Mouse (Mus musculus) right cerebral cortex, adult 18-20 months (tissue): Measurements from ENCODE around the gene Ascl2.
A peak's percentile ranks its signal among the peaks of the same experiment; 100 is the strongest.

Source experiments
- DNase-seq: peaks from one replicate; pipeline ENCODE4 v3.0.0; 2022; ENCODE audit warnings: mixed read lengths

Gene Ascl2

GRCm38 (mm10) chr7:142997403-142998150, 28.5 kb upstream of the Ascl2 start:
- DNase-seq, result no peak

- no peak for DNase-seq
Measured at GRCm38 (mm10) chr7:142996998-142997397, 27.9 kb upstream of the Ascl2 start.

GRCm38 (mm10) chr7:142995630-142996338, 26.7 kb upstream of the Ascl2 start:
- DNase-seq, result no peak

DNA sequence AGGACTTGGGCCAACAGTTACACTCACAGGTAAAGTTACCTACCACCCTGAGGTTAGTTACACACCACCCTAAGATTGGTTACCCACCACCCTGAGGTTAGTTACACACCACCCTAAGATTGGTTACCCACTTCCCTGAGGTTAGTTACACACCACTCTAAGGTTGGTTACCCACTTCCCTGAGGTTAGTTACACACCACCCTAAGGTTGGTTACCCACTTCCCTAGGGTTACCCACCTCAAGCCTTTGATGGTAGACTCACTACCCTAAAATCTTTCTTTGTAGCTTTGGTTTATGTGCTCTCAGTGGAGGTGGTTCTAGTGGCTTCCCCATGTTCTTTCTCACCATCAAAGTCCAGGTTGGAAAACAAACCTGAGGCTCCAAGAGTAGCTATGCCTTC, 25.9 kb upstream of the Ascl2 start:
- DNase-seq, result no peak

- DNase-seq, result no peak
Measured at GRCm38 (mm10) chr7:142987718-142988117, 18.7 kb upstream of the Ascl2 start.

GRCm38 (mm10) chr7:142985146-142985545, 16.1 kb upstream of the Ascl2 start:
- DNase-seq, result no peak

DNA sequence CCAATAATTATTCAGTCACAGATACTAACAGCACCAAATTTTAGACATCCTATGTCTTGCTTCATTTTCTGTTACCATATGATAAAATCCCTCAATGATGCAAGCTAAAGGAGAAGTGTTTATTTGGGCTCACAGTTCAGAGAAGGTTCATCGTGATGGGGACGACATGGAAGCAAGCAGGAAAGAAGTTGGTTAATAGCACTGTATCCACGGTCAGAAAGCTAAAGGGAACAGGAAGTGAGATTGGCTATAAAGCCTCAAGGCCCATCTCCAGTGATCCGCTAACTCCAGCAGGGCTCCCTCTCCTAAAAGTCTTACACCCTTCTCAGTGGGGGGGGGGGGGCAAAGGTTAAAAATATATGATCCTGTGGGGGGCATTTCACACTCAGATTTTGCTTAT, 12.8 kb upstream of the Ascl2 start:
- no peak for DNase-seq

DNA sequence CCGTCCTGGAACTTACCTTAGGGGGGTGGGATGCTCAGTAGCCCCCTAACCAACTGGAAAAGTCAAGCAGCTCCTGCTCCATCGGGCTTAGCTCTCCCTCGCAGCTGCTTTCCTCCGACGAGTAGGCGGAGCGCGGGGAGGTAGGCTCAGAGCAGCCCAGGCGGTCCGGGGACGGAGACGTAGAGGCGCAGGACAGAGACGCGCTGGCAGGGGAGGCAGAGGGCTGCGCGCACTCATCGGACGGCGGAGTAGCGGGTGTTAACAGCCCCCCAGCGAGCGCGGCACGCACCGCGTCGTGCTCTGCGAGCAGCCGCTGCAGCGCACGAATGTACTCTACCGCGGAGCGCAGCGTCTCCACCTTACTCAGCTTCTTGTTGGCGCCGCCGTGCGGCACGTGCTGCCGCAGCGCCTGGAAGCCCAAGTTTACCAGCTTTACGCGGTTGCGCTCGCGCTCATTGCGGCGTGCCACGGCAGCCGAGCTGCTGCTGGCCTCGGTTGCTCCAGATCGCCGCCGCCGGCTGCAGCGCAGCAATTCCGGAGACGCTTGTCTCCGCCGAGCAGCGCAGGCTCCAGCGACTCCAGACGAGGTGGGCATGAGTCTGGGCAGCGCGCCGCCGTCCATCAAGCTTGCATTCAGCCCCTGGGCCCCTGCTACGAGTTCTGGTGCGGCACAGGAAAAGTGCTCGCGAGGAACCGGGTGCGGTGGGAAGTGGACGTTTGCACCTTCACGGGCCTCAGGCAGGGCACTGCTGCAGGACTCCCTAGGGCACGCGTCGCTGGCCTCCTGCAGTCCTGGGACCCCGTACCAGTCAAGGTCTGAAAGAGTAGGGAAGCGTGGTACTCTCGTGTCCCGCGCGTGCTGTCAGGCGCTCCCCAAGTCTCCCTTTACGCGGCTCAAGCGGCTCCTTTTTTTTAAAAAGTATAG, 918 bp downstream of the Ascl2 start:
- peak; percentile 69 for DNase-seq

DNA sequence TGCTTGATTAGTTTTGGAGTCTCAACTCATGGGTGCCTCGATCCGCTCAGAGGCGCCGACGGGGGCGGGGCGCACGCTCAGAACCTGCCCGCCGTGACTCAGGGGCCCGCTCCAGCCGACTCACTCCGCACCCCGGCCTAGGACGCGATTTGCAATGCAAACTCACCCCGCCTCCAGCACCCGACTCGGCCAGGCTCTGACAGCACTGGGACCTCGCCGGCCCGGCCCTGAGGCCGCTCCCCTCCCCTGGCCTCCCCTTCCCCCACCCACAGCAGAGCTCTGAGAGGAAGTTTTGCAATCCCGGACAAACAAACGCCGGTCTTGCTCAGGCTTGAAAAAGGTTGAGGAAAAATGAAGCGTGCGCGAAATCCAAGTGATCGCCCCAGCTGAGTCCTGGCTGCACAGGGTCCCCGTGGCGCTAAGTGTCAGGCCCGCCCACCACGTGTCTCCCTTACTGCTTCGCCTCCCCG, 1.6 kb downstream of the Ascl2 start:
- DNase-seq, result peak; percentile 20

DNA sequence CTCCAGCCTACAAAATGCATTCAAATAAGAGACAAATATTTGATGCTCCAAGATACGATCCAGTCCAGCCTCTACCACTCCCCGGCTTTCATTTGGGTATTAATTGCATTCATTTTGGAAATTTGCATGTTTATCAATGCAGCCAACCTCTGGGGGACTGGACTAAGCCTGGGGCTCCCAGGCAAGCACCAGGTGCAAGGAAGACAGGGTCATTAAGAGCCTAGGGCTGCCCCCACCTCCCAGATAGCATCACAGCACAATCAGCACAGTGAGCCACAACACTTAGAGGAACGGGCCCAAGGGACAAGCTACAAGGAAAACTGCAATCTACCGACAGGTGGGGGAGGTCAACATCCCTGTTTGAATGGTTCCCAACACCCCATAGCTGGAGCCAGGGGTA, 9.3 kb downstream of the Ascl2 start:
- DNase-seq, result no peak

DNA sequence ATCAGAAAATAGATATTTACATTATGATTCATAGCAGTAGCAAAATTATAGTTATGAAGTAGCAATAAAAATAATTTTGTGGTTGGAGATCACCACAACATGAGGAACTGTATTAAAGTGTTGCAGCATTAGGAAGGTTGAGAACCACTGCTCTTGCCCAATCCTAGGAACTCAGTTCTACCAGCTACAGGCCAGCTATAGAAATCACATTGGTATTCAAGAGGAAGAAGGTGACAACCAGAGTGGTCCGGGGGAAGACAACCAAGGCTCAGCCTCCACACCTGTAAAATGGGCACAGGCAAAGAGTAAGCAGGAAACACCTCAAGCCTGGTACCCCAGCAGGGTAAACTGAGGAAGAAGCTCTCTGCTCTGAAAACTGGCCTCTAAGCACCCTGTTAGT, 10.2 kb downstream of the Ascl2 start:
- no peak for DNase-seq

DNA sequence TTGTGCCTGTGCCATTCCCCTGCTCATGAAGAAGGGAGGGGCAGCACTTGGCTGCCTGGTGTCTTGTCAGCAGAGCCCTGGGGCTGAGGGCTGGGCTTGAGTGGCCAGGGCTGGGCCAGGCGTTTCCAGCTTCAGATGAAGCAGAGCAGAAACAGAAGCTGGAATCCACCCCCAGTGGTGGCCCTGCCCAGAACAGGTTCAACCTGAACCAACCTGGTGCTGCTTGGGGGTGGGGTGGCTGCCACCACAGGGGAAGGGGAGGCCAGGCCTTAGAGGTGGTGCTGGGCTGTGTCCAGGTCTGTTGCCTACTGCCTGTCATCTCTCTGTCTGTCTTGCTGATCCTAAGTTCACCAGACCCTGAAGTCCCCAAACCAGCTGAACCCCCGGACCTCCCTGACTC, 13.0 kb downstream of the Ascl2 start:
- no peak for DNase-seq

DNA sequence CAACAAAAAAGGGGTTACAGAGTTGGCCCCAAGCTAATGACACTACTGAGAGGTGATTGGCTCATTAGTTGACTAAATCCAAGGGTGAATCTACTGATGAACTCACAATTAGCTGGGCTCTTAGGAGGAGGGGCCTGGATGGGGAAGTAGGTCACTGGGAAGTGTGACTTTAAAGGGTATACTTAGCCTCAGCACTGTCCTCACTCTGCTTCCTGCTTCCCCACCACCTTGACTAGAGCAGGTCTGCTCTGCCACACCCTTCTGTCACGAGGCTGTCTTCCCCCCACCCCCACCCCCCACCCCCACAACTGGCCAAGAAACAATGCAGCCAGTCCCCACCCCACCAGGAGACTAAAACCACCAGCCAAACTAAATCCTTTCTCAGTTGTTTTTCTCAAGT, 19.5 kb downstream of the Ascl2 start:
- no peak for DNase-seq

- no peak for DNase-seq
Measured at GRCm38 (mm10) chr7:142937631-142938030, 31.4 kb downstream of the Ascl2 start.

- DNase-seq, result no peak
Measured at GRCm38 (mm10) chr7:142935708-142936107, 33.4 kb downstream of the Ascl2 start.

- no peak for DNase-seq
Measured at GRCm38 (mm10) chr7:142932469-142932868, 36.6 kb downstream of the Ascl2 start.

- DNase-seq, result no peak
Measured at GRCm38 (mm10) chr7:142931028-142931427, 38.0 kb downstream of the Ascl2 start, which contains the start of gene Th. Th (minus strand) TSS chr7:142931128.

GRCm38 (mm10) chr7:142929516-142929915, 39.5 kb downstream of the Ascl2 start:
- no peak for DNase-seq

- no peak for DNase-seq
Measured at GRCm38 (mm10) chr7:142927293-142927692, 41.8 kb downstream of the Ascl2 start.

- DNase-seq, result peak; percentile 55
Measured at GRCm38 (mm10) chr7:142918641-142919628, 50.1 kb downstream of the Ascl2 start.

DNA sequence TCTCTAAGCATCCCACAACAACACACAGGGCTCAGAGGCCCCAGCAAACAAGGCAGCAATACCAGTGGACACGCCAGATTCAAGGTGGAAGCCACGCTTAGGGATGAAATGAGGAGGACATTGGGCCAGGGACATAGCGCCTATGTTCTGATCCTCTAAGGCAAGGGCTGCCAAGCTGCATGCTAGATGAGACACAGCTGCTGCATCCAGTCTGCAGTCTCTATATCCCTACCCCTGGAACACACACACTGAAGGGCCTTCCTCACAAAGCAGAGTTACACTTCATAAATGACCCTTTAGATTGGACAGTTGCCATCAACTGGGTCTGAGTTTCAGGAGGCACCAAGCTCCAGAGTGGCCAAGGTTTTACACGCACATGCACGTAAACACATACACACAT, 51.4 kb downstream of the Ascl2 start:
- DNase-seq, result no peak
